Mouse (Mus musculus): Measurements from ENCODE around the gene Slc51a.

Gene Slc51a

DNA sequence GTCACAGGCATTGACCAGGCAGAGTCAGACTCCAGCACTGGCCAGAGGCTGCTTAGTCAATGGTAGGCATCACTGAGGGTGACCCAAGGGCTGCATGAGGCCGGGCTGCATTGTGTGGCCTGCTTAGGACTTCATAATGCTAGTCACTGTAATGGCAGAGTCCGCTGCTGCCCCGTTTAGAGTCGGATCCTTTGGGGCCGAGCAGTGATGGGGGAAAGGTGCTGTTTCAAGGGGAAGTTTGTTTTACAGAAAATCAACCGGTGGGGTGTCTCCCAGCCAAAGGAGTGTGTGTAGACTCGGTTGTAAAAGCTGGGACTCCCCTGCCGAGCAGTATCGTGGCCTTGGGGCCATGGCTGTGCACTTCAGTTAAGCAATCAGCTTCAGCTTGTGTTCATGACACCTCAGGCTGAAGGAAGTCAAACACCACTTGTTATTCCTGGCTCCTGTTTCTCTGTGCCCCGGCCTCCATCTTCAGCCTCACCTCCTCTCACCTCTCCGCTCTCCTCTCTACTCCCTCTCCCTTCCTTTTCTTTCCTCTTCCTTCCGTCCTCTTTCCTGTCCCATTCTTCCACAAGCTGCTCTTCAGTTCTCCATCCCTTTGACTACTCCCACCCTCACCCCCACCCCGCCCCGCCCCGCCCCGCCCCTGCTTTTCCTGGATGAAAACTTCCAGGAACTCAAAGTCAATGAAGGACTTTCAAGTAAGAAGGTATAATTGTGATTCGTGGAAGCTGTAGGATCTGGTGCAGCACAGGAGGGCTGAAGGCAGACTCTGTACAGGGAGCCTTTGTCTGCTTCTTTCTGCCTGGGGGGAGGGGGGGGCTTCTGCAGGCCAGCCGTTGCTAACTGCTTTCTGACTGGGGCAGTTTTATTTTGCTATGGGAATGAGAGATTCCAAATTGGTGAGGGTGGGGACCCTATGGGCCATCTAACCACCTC lies 23.0 kb upstream of the Slc51a start:
- intact Hi-C loops (cut with DNase I), result no loop called here

DNA sequence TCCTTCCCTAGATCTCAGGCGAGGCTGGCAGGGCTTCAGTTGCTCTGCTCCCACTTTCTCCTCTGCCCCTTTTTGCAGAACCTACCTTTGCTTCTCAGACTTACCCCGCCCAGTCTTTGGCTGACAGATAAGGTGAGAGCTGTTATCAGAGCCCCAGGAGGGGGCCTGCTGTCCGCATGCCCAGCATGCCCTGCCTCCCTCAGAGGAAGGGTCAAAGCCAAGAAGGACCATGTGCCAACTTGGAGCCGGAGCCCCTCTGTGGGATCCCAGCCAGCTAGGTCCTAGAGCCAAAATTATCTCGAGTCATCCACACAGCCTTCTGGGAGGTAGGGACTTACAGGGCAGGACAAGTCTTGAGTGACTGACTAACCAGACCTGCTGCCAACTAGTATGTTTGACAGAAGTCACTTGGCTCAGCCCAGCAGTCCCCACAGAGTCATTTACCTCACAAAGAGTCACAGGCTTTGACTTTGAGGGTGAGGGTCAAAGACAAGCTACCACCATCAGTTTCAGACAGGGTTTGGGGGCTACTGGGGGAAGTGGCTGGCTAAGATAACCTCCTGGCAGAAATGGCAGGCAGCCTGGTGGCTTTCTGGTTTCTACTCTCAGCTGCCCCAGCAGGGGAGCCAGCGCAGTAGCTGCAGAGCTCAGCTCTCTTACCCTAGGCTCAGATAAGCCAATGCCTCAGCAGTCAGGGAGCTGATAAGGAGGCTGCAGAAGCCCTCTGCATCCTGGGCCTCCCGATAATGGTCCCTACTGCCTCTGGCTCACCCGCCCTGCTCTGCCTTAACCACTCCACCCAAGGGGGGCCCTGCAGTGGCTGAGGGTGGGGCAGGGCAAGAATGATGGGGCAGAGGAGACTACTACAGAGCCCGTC lies 21.6 kb upstream of the Slc51a start:
- intact Hi-C loops (cut with DNase I), result loop anchor here (5.0 kb wide), 2 partner anchors 103 to 173 kb away; no protein-coding TSS in a partner anchor

DNA sequence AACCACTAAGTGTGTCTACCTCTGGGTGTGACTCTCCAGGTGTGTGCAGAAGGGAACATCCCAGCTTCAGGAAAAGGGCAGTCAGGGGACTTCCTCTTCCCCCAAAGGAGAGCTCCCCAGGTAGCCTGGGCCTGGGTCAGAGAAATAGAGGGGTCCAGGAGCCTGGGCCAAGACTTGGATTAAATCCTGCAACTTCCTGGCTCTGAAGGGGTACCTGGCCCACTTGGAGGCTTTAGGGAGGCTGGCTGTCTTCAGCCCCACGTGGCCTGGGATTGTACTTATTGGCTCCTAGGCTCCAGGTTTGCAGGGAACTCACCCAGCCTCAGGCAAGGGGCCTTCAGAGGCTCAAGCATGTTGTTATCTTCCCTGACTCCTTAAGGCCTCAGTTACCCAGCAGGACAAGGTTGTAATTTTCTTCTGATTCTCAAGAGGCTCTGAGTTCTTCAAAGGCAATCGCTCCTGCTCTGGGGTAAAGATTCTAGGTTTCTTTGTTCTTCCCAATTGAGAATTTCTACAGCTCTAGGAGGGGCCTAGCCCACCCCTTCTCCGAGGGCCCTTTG lies 20.9 kb upstream of the Slc51a start:
- intact Hi-C loops (cut with DNase I), result loop anchor here (5.0 kb wide), 2 partner anchors 104 to 174 kb away; no protein-coding TSS in a partner anchor

DNA sequence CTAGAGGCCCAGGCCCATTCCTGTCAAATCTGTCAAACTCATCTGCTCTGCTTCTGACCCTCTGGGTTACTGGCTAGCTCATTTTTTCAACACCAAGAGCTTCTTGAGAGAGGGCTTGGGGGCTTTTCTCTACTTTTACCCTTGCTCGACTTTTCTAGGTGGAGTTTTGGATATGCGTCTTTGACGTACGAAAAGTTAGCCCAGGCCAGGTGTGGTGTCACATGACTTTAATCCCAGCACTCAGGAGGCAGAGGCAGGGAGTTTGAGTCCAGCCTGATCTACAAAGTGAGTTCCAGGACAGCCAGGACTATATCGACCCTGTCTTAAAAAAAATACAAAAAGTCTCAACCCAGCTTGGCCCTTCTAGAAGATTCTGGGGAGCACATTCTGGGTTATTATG lies 20.4 kb upstream of the Slc51a start:
- intact Hi-C loops (cut with DNase I), result loop anchor here (5.0 kb wide), 2 partner anchors 104 to 174 kb away; no protein-coding TSS in a partner anchor

DNA sequence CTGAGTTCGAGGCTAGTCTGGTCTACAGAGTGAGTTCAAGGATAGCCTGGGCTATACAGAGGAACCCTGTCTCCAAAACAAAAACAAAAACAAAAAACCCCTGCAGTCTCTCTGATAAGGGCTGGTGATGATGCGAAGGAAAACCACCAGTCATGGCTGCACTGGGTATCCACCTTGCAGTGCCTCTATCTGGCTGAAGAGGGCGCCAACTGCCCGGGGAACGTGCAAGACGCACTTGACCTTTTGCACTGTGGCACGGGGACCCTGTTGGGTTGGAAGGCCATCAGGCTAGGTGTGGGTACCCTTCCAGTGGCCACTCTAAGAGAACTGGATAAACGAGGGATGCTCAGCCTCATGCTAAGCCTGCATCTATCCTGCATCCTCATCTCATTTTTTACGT lies 19.7 kb upstream of the Slc51a start:
- intact Hi-C loops (cut with DNase I), result loop anchor here (1.0 to 5.0 kb wide), 3 partner anchors 105 to 175 kb away; no protein-coding TSS in a partner anchor

DNA sequence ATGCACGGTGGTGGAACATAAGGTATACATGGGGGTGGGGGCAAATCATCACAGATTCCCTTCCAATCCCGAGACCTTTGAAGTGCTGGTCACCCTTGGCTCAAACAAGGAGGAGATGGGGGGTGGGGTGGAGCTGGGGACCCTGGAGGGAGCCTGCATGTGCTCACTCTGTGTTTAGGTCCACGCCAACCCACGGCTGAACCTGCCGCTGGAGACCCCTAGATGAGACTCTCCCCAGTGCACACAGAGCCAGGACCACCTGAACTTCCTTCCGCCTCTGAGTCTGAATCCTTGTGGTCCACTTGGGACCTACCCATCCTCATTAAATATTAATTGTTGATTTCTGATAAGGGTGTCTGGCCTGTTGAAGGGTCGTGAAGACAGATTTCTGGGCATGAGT lies 19.2 kb upstream of the Slc51a start:
- intact Hi-C loops (cut with DNase I), result loop anchor here (1.0 to 5.0 kb wide), 3 partner anchors 105 to 175 kb away; no protein-coding TSS in a partner anchor

DNA sequence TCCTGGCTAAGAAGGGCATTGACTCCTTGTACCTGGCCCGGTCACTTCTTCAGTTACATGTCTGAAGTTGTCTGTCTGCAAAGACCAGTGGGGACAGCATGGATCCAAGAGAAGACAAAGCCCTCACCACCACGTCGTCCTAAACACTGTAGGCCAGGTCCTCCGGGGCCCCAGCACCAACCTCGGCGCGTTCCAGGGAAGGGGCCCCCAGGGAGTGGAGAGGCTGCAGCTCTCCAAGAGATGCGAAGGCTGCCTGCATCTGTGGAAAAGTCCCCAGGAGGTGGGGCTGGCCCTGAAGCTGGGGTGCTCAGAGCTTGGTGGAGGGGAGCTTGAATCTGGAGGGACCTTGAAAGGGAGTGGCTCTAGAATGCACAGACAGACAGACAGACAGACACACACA lies 18.6 kb upstream of the Slc51a start:
- intact Hi-C loops (cut with DNase I), result loop anchor here (5.0 kb wide), 2 partner anchors 106 to 176 kb away; no protein-coding TSS in a partner anchor

DNA sequence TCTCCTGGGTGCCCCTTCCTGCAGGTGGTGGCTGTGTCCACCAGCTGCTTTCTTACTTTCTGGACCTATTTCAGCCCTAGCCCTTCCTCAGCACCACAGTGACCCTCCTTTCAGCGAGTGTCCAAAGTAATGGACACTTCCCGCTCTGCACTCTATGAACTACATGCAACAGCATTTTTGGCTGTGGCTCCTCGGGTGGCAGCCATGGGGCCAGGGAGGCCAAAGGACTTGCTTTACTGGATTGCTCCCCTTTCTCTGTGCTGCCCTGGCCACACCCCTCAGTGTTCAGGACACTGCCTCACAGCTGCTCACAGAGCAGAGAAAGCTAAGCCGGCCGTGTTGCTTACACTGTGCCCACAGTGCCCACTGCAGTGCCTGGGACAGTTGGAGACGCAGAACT lies 16.0 kb upstream of the Slc51a start:
- intact Hi-C loops (cut with DNase I), result no loop called here

DNA sequence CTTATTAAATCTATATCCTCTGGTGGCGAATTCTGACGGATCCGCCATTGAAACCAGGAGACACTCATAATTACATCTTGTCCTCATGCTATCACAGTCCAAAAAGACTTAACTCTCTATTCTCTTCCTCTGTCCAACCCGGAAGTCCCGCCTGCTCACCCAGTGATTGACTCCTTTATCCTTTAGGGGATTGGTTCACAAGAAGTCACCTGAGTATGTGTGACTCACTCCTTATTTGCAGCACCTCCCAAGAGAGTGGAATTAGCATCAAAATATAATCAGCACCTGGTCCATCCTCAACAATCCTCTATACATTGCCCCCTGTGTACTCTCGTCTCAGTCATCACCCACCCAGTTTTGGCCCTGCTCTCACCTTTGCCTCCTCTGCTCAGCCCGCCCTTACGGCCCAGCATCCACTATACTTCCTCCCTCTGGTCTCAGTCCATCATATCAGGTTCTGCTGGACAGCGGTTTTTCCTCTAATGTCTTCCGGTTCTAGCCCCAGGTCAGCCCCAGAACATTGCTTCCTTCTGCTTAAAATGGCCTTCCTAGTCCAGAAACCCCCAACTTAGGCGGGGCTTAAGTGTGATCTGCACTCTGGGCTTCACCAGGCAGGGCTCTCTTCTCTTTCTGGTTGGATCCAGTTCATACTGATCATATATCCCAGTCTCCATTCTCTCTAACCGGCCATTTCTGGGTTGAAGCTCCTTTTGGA lies 15.1 kb upstream of the Slc51a start:
- intact Hi-C loops (cut with DNase I), result no loop called here

DNA sequence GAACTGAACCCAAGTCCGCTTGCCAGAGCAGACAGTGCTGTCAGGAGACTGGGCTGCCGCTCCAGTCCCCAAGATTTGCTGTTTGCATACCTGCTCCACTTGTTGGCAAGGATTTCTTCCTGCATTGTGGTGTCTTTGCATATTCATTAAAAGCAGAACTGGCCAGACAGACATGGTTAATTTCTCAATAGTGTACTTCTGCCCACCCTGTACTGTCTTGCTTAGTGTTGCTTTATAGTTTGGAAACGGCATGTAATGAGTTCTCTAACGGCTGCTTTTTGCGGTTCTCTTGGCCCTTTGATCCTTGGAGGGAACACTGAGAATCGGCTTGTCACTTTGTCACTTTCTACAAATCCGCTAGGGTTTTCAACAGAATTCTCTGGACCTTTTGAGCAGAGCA lies 13.8 kb upstream of the Slc51a start:
- intact Hi-C loops (cut with DNase I), result no loop called here

DNA sequence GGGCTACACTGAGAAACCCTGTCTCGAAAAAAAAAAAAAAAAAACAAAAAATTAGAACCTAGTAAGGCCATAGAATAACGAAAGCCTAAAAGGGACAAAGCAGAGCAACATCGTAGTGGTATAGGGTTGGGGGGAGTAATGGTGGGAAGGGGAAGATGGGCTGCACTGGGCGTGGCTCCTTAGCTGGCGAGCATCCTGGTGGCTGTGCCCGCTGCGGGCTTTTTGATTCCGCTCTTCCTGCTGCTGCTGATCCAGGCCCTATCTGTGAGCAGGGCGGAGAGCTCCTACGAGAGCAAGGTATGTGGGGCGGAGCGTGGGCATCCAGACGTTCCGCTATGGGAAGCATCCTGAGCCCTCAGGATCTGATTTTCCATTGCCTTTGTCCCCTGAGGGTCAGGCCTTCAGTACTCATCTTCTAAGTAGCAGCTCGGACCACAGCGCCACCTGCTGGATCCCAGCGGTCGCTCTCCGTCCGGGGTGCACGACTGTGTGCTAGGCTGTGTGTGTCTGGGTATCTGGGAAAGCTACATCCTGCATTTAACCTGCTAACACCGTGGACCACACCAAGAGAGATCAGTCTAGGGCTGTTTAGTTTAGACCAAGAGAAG lies 11.9 kb upstream of the Slc51a start:
- intact Hi-C loops (cut with DNase I), result loop anchor here (2.0 to 10.0 kb wide), 2 partner anchors 235 to 385 kb away; no protein-coding TSS in a partner anchor

DNA sequence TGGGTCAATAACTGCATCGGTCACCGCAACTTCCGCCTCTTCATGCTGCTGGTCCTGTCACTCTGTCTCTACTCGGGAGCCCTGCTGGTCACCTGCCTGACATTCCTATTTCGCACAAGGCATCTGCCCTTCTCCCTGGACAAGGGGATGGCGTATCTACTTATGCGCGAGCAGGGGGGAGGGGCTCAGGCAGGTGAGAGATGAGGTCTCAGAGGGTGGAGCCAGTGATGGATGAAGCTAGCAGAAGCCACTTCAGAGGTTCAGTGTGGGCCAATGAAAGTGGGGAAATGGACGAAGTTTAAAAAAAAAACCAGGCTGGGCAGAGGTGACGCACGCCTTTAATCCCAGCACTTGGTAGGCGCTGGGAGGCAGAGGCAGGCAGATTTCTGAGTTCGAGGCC lies 11.3 kb upstream of the Slc51a start:
- intact Hi-C loops (cut with DNase I), result loop anchor here (2.0 to 10.0 kb wide), 2 partner anchors 234 to 384 kb away; no protein-coding TSS in a partner anchor

DNA sequence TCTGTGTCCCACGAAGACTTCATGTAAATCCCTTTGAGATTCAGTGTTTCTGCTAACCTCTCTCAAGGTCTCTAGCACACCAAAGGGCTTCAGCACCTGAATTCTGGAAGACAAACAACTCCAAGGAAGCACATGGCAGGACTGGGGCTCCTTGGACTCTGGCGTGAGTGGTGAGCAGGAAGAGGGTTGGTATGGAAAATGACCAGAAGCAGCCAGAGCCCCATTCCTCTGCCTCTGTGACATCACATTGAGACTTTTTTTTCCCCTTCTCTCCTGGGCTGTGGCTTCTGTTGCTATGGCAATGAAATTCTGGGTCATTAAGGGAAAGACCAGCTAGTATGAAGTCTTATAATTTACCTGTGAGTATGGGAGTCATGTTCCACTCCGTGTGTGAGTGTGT lies 8.3 kb upstream of the Slc51a start, which contains the start of gene Zdhhc19:
TSS of gene Zdhhc19 (plus strand) at position 301 of the 400 bp plus-strand sequence.
- intact Hi-C loops (cut with DNase I), result loop anchor here (10.0 kb wide), 1 partner anchor 381 kb away; no protein-coding TSS in a partner anchor

DNA sequence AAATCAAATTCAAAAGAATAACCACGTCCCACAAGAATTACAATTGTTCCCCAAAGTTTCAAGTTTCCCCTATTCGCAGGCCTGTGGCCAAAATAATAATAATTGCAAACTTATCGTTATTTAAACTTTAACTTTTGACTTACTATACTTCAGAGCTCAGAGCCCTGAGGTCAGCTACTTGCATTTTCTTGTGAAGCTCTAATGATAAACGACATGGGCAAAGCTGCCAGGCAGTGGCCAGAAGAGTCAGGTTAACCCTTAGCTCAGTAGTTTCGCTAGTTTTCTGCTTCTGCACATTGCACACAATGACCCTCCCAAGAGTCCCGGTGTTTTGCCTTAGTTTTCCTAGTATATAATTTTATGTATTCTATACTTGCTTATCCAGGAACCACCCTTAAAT lies 6.7 kb upstream of the Slc51a start:
- intact Hi-C loops (cut with DNase I), result loop anchor here (10.0 kb wide), 1 partner anchor 380 kb away; no protein-coding TSS in a partner anchor

DNA sequence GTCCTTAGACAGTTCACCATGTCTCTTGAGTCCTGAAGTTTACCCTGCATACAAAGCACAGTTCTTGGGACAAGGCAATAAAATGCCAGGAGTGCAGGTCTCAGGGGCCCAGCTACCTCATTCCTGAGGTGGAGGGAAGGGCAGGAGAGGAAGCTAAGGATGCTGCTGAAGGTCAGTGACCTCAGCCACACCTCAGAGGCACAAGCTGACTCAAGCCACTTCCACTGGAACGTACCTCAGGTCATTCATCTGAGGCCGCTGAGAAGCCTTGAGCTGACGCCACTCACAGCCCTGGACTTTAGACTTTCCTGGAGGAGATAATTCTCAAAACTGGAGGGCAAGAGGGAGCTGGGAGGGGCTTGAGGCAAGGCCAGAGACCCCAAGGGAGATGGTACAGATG lies 1.3 kb upstream of the Slc51a start:
- intact Hi-C loops (cut with DNase I), result no loop called here

DNA sequence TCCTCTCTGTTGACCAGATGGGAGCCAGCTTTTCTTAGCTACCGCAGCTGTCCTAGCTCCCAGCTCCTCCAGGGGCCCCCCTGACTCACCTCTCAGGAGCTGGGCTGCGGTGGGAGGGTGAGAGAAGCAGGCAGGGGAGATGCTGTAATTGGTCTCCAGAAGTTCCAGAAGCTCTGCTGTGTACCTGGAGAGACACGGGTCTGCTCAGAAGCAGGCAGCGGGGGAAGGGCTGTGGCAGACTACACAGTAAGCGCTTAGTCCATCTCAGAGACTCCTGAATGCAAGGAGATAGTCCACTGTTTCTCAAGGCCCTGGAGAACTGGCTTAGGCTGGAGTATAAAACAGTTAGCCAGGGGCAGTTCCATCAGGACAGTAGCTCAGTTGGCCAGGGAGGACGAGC lies 1.6 kb downstream of the Slc51a start:
- intact Hi-C loops (cut with DNase I), result no loop called here

DNA sequence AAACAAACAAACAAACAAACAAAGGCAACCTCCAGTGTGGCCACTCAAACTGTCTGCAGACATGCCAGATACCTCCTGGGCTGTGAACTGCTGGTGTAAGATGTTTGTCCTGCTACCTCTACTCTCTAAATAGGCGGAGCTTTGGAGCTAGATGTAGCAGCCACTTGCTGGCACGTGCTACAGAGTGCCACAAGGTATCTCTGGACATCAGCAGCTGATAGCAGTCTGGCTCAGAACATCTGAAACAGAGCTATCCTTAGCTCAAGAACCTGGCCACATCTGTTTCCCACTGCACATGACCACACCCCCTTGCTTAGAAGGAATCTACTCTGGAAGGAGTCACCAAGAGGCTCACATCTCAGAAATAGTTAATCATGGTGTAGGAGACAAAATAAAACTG lies 2.5 kb downstream of the Slc51a start:
- intact Hi-C loops (cut with DNase I), result no loop called here

DNA sequence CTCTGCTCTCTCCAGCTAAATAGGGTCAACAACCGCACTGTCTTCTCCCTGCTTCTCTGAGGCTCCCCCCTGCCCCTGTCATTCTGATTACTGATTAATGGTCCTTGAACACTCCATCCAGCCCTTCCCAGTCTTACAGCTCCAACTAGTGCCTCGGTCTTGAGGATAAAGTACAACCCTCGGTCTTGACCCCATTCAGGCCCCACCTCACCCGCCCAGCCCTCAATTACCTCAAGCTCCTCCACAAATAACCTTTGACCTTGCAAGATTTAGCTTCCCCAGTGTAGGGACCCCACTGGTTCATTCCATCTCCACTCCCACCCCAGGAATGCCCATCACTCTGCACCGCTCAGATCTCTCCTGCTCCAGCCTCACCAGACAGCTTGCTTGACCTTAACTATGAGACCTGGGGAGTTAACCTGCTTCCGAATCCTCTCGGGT lies 3.2 kb downstream of the Slc51a start:
- intact Hi-C loops (cut with DNase I), result no loop called here

DNA sequence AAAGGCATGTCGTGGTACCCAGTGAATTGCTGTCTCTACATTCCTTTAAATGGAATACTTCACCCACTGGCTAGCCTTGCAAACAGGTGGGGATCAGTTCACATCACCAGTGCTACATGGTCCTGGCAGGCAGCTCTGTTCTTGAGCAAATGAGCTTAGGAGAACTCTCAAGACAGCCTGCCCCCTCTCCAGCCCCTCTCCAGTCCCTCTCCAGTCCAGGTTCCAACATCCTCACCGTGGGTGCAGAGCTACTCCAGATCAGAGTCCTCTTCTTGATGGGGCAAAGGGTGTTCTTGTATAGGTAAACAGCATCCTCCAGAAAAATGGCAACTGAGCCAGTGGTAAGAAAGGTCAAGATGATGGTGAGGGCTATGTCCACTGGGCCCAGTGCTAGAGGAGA lies 8.3 kb downstream of the Slc51a start:
- intact Hi-C loops (cut with DNase I), result no loop called here

DNA sequence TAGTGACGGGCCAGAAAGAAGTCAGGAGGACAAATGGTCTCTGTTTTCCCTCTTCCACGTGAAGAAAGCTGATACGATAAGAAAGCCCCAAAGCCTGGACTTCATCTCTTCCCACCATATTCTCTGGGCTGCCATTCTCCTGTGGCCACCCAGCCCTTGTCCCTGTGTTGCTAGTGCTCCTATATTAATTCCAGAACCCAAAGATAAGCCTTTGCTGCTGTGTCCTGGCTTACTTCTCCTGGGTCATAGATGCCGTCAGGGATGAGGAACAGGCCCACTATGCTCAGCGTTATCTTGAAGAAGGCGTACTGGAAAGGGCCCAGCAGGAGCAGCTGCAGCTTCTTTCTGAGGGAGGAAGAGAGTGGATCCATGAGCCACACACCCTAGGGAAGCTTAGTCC lies 10.4 kb downstream of the Slc51a start:
- intact Hi-C loops (cut with DNase I), result no loop called here
